Mouse (Mus musculus) spleen, adult 2 months (tissue): ENCODE results near the gene Kctd2.

Experiments used
- CTCF ChIP-seq: fragments of 200-500 bp; IDR thresholded peaks from 2 replicates; pipeline ENCODE4 v1.5.1; 2011; ENCODE audit warnings: mild to moderate bottlenecking, inconsistent platforms; ENCODE audit not compliant: insufficient read depth, insufficient read length, insufficient replicate concordance; ENCODE audit errors: extremely low read depth
- POLR2A ChIP-seq: fragments of 200-500 bp; IDR thresholded peaks from 2 replicates; pipeline ENCODE4 v1.6.1; 2011; ENCODE audit warnings: low read depth, low read length, inconsistent platforms

DNA sequence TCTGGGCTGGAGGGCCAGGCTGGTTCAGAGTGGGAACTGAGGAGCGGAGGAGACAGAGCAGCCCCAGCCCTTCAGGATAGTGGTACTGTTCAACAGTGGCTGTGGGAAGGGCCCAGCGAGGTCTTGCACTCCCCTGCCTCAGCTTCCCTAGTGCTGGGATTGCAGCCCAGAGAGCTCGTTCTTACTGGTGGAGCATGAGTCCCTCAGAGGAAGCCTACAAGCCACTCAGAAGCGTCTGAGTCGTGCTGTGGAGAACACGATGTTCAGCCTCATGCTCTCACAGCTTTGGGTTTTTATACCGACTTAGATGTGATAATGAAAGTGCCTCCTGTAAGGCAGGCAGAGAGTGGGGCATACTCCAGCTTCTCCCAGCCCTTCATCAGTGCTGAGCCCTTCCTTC lies 4.7 kb downstream of the Kctd2 start:
- TF ChIP-seq CTCF (no peak), POLR2A (no peak)
